Mouse (Mus musculus): ENCODE measurements around the gene N4bp1.

Gene N4bp1

GRCm38 (mm10) chr8:86884489-86885463 is at the start of gene N4bp1:
N4bp1 (minus strand) TSS chr8:86885258.
- in situ Hi-C loops (cut with MboI, MseI) = loop anchor here (5.0 kb wide), 2 partner anchors 42 to 262 kb away; partner anchors contain the start of gene Lonp2 (in 1 of the 2)

GRCm38 (mm10) chr8:86934841-86935240 is 49.8 kb upstream of the N4bp1 start:
- in situ Hi-C loops (cut with MboI, MseI) = loop anchor here (5.0 to 25.0 kb wide), 3 partner anchors 600 to 1102 kb away; no protein-coding TSS in a partner anchor

- in situ Hi-C loops (cut with MboI, MseI) = loop anchor here (5.0 to 25.0 kb wide), 3 partner anchors 600 to 1103 kb away; no protein-coding TSS in a partner anchor
Measured at GRCm38 (mm10) chr8:86934393-86934792, 49.3 kb upstream of the N4bp1 start.

GRCm38 (mm10) chr8:86933898-86934297 is 48.8 kb upstream of the N4bp1 start:
- in situ Hi-C loops (cut with MboI, MseI) = loop anchor here (5.0 to 25.0 kb wide), 3 partner anchors 601 to 1103 kb away; no protein-coding TSS in a partner anchor

- in situ Hi-C loops (cut with MboI, MseI) = loop anchor here in 1 of 2 experiments (25.0 kb wide), 1 partner anchor 1111 kb away; no protein-coding TSS in a partner anchor
Measured at GRCm38 (mm10) chr8:86926237-86926636, 41.2 kb upstream of the N4bp1 start.

GRCm38 (mm10) chr8:86923219-86923835 is 38.3 kb upstream of the N4bp1 start:
- in situ Hi-C loops (cut with MboI, MseI) = loop anchor here in 1 of 2 experiments (25.0 kb wide), 1 partner anchor 336 kb away; the partner anchor contains the start of gene Abcc12

GRCm38 (mm10) chr8:86922673-86923072 is 37.6 kb upstream of the N4bp1 start:
- in situ Hi-C loops (cut with MboI, MseI) = loop anchor here in 1 of 2 experiments (25.0 kb wide), 1 partner anchor 335 kb away; the partner anchor contains the start of gene Abcc12

- in situ Hi-C loops (cut with MboI, MseI) = loop anchor here in 1 of 2 experiments (25.0 kb wide), 1 partner anchor 335 kb away; the partner anchor contains the start of gene Abcc12
Measured at GRCm38 (mm10) chr8:86922141-86922540, 37.1 kb upstream of the N4bp1 start.

GRCm38 (mm10) chr8:86920996-86921395 is 35.9 kb upstream of the N4bp1 start:
- in situ Hi-C loops (cut with MboI, MseI) = loop anchor here in 1 of 2 experiments (25.0 kb wide), 1 partner anchor 334 kb away; the partner anchor contains the start of gene Abcc12

GRCm38 (mm10) chr8:86920455-86920854 is 35.4 kb upstream of the N4bp1 start:
- in situ Hi-C loops (cut with MboI, MseI) = loop anchor here in 1 of 2 experiments (25.0 kb wide), 1 partner anchor 333 kb away; the partner anchor contains the start of gene Abcc12

- in situ Hi-C loops (cut with MboI, MseI) = loop anchor here in 1 of 2 experiments (25.0 kb wide), 1 partner anchor 333 kb away; the partner anchor contains the start of gene Abcc12
Measured at GRCm38 (mm10) chr8:86920024-86920423, 35.0 kb upstream of the N4bp1 start.

GRCm38 (mm10) chr8:86919262-86919661 is 34.2 kb upstream of the N4bp1 start:
- in situ Hi-C loops (cut with MboI, MseI) = loop anchor here (5.0 to 25.0 kb wide), 2 partner anchors 332 to 1082 kb away; partner anchors contain the start of gene Abcc12 (in 1 of the 2)

- in situ Hi-C loops (cut with MboI, MseI) = loop anchor here (5.0 to 25.0 kb wide), 2 partner anchors 331 to 1081 kb away; partner anchors contain the start of gene Abcc12 (in 1 of the 2)
Measured at GRCm38 (mm10) chr8:86918093-86918492, 33.0 kb upstream of the N4bp1 start.

GRCm38 (mm10) chr8:86917689-86918088 is 32.6 kb upstream of the N4bp1 start:
- in situ Hi-C loops (cut with MboI, MseI) = loop anchor here (5.0 to 25.0 kb wide), 2 partner anchors 330 to 1080 kb away; partner anchors contain the start of gene Abcc12 (in 1 of the 2)

- in situ Hi-C loops (cut with MboI, MseI) = loop anchor here (5.0 to 25.0 kb wide), 2 partner anchors 329 to 1079 kb away; partner anchors contain the start of gene Abcc12 (in 1 of the 2)
Measured at GRCm38 (mm10) chr8:86916369-86916768, 31.3 kb upstream of the N4bp1 start.

GRCm38 (mm10) chr8:86911136-86911535 is 26.1 kb upstream of the N4bp1 start:
- in situ Hi-C loops (cut with MboI, MseI) = loop anchor here in 1 of 2 experiments (25.0 kb wide), 1 partner anchor 324 kb away; the partner anchor contains the start of gene Abcc12

GRCm38 (mm10) chr8:86910250-86910649 is 25.2 kb upstream of the N4bp1 start:
- in situ Hi-C loops (cut with MboI, MseI) = loop anchor here in 1 of 2 experiments (25.0 kb wide), 1 partner anchor 323 kb away; the partner anchor contains the start of gene Abcc12

- in situ Hi-C loops (cut with MboI, MseI) = loop anchor here (5.0 to 25.0 kb wide), 3 partner anchors 101 to 321 kb away; partner anchors contain the start of genes Abcc12 (in 1 of the 2), Gm10638 (in 1 of the 2) and Siah1a (in 1 of the 2)
Measured at GRCm38 (mm10) chr8:86908536-86908935, 23.5 kb upstream of the N4bp1 start.

GRCm38 (mm10) chr8:86904911-86905310 is 19.9 kb upstream of the N4bp1 start:
- in situ Hi-C loops (cut with MboI, MseI) = loop anchor here (5.0 to 25.0 kb wide), 3 partner anchors 98 to 318 kb away; partner anchors contain the start of genes Abcc12 (in 1 of the 2), Gm10638 (in 1 of the 2) and Siah1a (in 1 of the 2)

GRCm38 (mm10) chr8:86903104-86903503 is 18.0 kb upstream of the N4bp1 start:
- in situ Hi-C loops (cut with MboI, MseI) = loop anchor here in 1 of 2 experiments (10.0 to 25.0 kb wide), 2 partner anchors 158 to 316 kb away; partner anchors contain the start of genes Abcc12, Gm10638 and Siah1a
